Mouse (Mus musculus): ENCODE data around the gene Ganc.

Gene Ganc

GRCm38 (mm10) chr2:120450724-120451123 is 47.0 kb downstream of the Ganc start:
- no peak for DNase-seq (ENCODE audit: low spot score in 2 of 2)

- DNase-seq (ENCODE audit: low spot score in 2 of 2) = no peak
These were observed 48.9 kb downstream of the Ganc start for GRCm38 (mm10) chr2:120452600-120452999.

- DNase-seq (ENCODE audit: low spot score in 2 of 2) = no peak
These were observed 51.3 kb downstream of the Ganc start for GRCm38 (mm10) chr2:120454987-120455386.

- DNase-seq (ENCODE audit: low spot score in 2 of 2) = no peak
These were observed 52.0 kb downstream of the Ganc start, which contains the start of gene Capn3 for GRCm38 (mm10) chr2:120455719-120456118. Gene Capn3 (plus strand): TSS chr2:120456019.

- DNase-seq (ENCODE audit: low spot score in 2 of 2) = no peak
These were observed 56.5 kb downstream of the Ganc start for GRCm38 (mm10) chr2:120460216-120460615.

GRCm38 (mm10) chr2:120463328-120463727 is 59.6 kb downstream of the Ganc start:
- no peak for DNase-seq (ENCODE audit: low spot score in 2 of 2)

GRCm38 (mm10) chr2:120464091-120464490 is 60.4 kb downstream of the Ganc start:
- no peak for DNase-seq (ENCODE audit: low spot score in 2 of 2)

GRCm38 (mm10) chr2:120464732-120465396 is 61.2 kb downstream of the Ganc start:
- DNase-seq (ENCODE audit: low spot score in 2 of 2) = no peak

- DNase-seq (ENCODE audit: low spot score in 2 of 2) = no peak
These were observed 61.7 kb downstream of the Ganc start for GRCm38 (mm10) chr2:120465397-120465785.

- DNase-seq (ENCODE audit: low spot score in 2 of 2) = no peak
These were observed 64.3 kb downstream of the Ganc start for GRCm38 (mm10) chr2:120468011-120468410.

GRCm38 (mm10) chr2:120469220-120469619 is 65.5 kb downstream of the Ganc start:
- DNase-seq (ENCODE audit: low spot score in 2 of 2) = no peak

GRCm38 (mm10) chr2:120469715-120470114 is 66.0 kb downstream of the Ganc start:
- no peak for DNase-seq (ENCODE audit: low spot score in 2 of 2)

GRCm38 (mm10) chr2:120470856-120471255 is 67.2 kb downstream of the Ganc start:
- DNase-seq (ENCODE audit: low spot score in 2 of 2) = no peak

- no peak for DNase-seq (ENCODE audit: low spot score in 2 of 2)
These were observed 72.8 kb downstream of the Ganc start for GRCm38 (mm10) chr2:120476277-120477087.

GRCm38 (mm10) chr2:120478600-120478999 is 74.9 kb downstream of the Ganc start:
- DNase-seq (ENCODE audit: low spot score in 2 of 2) = peak; percentile 76 to 82

GRCm38 (mm10) chr2:120481921-120482320 is 78.2 kb downstream of the Ganc start:
- DNase-seq (ENCODE audit: low spot score in 2 of 2) = no peak

GRCm38 (mm10) chr2:120482506-120483389 is 79.1 kb downstream of the Ganc start:
- no peak for DNase-seq (ENCODE audit: low spot score in 2 of 2)

GRCm38 (mm10) chr2:120484241-120484640 is 80.5 kb downstream of the Ganc start:
- no peak for DNase-seq (ENCODE audit: low spot score in 2 of 2)

GRCm38 (mm10) chr2:120493254-120493653 is 89.6 kb downstream of the Ganc start:
- no peak for DNase-seq (ENCODE audit: low spot score in 2 of 2)

GRCm38 (mm10) chr2:120496511-120496910 is 92.8 kb downstream of the Ganc start:
- DNase-seq (ENCODE audit: low spot score in 2 of 2) = peak; percentile 77 to 90

GRCm38 (mm10) chr2:120499971-120500471 is 96.3 kb downstream of the Ganc start:
- no peak for DNase-seq (ENCODE audit: low spot score in 2 of 2)
